Mouse (Mus musculus): ENCODE data around the gene Nkain1. TPM values are rescaled to one million over a fixed set of nuclear protein-coding genes. Genes with fewer than 3 reads are reported as not detected.

Gene Nkain1
- polyA plus RNA-seq, 1 experiment, result 34.2 TPM

Other genes starting within 250 kb of the Nkain1 start
- gene Zcchc17, start 214.2 kb downstream of the Nkain1 start, polyA plus RNA-seq (2012; rRNA removed), result 68.0 and 80.2 TPM in 2 replicates
- 33.7 and 35.3 TPM in 2 replicates for gene Snrnp40, start 214.0 kb downstream of the Nkain1 start, polyA plus RNA-seq (2012; rRNA removed)
- gene Pum1, start 89.1 kb upstream of the Nkain1 start, polyA plus RNA-seq (2012; rRNA removed), result 58.5 and 62.7 TPM in 2 replicates
- 94.8 and 103 TPM in 2 replicates for gene Sdc3, start 218.4 kb upstream of the Nkain1 start, polyA plus RNA-seq (2012; rRNA removed)

All from frontal cortex, adult 2 months (tissue).